Mouse (Mus musculus): Measurements from ENCODE around the gene Mzt1.
"Not testable (repeated sequence)": the region's sequence is repeated elsewhere in the genome, so short reads cannot be mapped to it uniquely, and the experiment has no call there.

The Mzt1 gene

GRCm38 (mm10) chr14:99046031-99046781 lies at the start of gene Mzt1, which contains the start of gene Bora:
TSS of gene Mzt1 (minus strand) at chr14:99046134.
TSS of gene Bora (plus strand) at chr14:99046222.
- DNase-seq (ENCODE audit: low read depth in 2 of 2, low spot score in 2 of 2): peak; percentile 88

- DNase-seq (ENCODE audit: low read depth in 2 of 2, low spot score in 2 of 2): no peak
Measured at GRCm38 (mm10) chr14:99088947-99089346, 43.0 kb upstream of the Mzt1 start.

DNA sequence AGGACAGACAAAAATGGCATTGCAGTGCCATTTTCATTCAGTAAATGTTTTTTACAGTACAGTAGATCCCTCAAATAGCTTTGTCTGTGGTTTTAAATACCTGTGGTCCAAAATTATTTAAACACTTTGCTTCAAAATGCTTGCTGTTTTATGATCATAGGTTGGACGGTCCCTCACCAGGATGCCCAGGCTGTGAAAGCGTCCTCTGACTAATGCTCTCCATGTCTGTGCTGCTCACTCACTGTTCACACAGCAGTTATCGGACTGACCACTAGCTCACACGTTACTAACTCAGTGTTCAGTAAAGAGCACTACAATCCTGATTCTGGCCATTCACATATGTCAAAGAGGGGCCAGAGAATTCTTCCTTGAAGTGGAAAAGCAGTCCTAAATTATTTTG lies 25.2 kb upstream of the Mzt1 start:
- DNase-seq (ENCODE audit: low read depth in 2 of 2, low spot score in 2 of 2): no peak

GRCm38 (mm10) chr14:99063091-99063490 lies 17.2 kb upstream of the Mzt1 start:
- no peak for DNase-seq (ENCODE audit: low read depth in 2 of 2, low spot score in 2 of 2)

DNA sequence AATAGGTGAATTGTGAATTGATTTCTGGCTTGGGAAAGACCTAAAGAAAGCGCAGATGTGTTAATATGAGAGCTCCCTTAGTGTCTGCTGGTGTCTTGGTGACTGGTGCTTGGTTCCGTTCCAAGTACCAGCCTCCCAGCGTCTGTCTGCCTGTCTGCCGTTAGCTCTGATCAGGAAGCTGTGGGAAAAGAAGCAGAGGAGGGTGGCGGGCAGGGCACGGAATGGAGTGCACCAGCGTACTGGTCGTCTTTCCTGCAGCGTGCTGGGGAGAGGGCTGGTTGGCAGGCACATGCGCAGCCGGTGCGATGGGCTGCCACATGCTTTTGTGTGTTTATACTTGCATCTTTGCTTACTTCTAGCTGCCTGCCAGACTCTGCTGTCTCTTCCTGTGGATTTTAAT lies 14.7 kb upstream of the Mzt1 start:
- no peak for DNase-seq (ENCODE audit: low read depth in 2 of 2, low spot score in 2 of 2)

DNA sequence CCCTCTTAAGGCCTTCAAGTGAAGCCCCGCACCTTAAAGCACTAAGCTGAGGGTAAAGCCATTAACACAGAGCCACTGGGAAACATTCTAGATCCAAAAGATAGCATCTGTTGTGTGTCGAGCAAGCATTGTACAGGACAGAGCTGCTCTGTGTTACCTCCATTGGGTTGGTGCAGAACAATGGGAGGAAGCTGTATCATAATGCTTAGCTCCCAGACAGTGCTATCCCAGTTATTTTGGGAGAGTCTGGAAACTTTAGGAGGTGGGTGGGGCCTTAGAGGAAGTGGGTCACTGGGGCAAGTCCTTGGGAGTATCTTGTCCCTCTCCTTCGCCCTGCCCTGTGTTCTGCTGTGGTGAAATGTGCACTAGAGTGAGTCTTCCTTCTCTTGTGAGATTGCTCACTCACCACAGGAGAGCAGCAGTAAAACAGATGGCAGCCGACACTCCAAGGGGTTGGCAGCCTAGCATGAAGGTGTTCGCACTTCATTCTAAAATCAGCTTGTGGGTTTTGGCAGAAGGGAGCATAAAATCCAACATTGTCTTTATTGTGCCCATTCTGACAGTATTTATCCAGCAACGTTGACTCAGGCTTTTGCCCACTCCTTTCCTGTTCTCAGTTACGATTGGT lies 13.1 kb upstream of the Mzt1 start:
- DNase-seq (ENCODE audit: low read depth in 2 of 2, low spot score in 2 of 2): no peak

- no peak for DNase-seq (ENCODE audit: low read depth in 2 of 2, low spot score in 2 of 2)
Measured at GRCm38 (mm10) chr14:99046782-99047181, 848 bp upstream of the Mzt1 start.

- peak; percentile 11 to 16 for DNase-seq (ENCODE audit: low read depth in 2 of 2, low spot score in 2 of 2)
Measured at GRCm38 (mm10) chr14:99045378-99046030, 430 bp downstream of the Mzt1 start.

DNA sequence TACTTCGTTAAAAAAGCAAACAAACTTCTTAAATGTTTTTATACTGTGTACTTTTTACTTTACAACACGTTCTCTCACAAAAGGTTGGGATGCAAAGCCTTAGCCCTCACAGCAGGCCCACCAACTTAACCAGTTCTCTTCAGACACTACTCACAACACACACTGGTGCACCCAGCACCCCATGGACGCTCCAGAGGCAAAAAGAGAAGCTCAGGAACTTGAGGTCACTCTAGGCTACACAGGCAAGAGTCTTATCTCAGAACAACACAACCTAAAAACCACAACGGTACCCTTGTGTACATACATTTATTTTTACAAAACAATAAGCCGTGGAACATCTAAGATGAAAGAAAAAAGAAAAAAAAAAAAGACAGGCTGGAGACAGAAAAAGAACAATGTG lies 1.2 kb downstream of the Mzt1 start:
- no peak for DNase-seq (ENCODE audit: low read depth in 2 of 2, low spot score in 2 of 2)

DNA sequence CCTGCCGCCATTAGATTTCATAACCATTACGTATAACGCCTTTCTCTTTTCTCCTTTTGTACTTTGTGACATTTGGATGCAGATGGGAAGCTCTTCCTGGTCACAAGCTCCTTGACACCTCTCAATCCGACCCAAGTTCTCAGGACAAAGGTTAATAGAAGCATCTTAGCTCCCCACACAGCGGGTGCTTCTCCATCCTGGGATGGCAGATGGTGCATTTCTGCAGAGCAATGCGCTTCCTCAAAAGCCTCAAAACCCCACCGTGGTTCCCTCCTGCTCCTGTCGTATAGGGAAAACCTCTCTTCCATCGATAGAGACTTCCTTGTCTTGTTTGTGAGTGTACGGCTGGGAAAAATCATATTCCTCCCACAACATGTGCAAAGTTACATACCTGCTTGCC lies 1.8 kb downstream of the Mzt1 start:
- DNase-seq (ENCODE audit: low read depth in 2 of 2, low spot score in 2 of 2): no peak

DNA sequence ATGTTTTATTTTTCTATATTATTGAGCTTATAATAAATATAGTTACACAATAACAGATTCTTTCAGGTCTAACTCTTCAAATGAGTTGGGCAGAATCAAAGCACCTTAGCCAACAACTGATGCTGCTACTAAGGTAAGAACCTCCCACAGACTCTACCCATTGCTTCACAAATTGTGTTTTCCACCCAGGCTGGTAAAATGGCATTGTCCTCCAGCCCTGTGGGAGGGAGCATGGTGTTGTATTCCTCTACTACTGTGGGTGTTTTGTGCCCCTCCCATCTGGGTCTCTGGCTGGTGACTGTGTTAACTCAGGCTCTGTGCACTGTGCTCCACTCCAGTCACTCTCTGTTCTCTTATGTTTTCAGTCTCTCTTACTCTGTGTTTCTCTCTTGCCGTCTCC lies 2.4 kb downstream of the Mzt1 start:
- no peak for DNase-seq (ENCODE audit: low read depth in 2 of 2, low spot score in 2 of 2)

GRCm38 (mm10) chr14:99041416-99041815 lies 4.5 kb downstream of the Mzt1 start:
- DNase-seq (ENCODE audit: low read depth in 2 of 2, low spot score in 2 of 2): no peak

GRCm38 (mm10) chr14:99039308-99039707 lies 6.6 kb downstream of the Mzt1 start:
- DNase-seq (ENCODE audit: low read depth in 2 of 2, low spot score in 2 of 2): not testable (repeated sequence)

DNA sequence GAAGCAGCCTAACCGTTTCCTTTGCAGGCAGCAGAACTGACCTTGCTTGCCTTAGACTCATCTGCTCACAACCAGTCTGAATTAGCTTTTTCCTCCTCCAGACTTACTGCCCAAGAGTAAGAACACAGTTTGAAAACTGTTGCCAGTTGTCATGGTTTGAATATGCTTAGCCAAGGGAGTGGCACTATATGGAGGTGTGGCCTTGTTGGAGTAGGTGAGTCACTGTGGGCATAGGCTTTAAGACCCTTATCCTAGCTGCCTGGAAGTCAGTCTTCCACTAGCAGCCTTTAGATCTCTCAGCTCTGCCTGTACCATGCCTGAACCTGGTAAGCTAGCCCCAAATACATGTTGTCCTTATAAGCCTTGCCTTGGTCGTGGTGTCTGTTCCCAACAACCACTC lies 8.2 kb downstream of the Mzt1 start:
- DNase-seq (ENCODE audit: low read depth in 2 of 2, low spot score in 2 of 2): no peak

DNA sequence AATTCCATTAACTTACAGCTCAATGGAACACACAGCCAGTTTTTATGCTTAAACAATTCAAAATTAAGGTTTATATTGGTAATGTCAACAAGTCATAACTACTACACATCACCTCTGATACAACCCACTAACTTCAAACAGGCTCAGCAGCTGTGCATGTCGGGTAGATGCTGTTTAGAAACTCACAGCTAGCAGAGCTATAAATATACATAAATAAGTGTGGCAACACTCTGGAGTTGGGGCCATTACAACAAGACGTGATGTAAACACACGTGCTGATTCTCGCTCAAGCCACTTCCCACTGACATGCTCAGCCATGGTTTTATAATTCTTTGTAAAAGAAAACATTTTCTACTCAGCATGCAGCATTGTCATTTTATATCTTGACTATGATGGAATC lies 9.9 kb downstream of the Mzt1 start:
- DNase-seq (ENCODE audit: low read depth in 2 of 2, low spot score in 2 of 2): no peak

- not testable (repeated sequence) for DNase-seq (ENCODE audit: low read depth in 2 of 2, low spot score in 2 of 2)
Measured at GRCm38 (mm10) chr14:99034851-99035250, 11.1 kb downstream of the Mzt1 start.

DNA sequence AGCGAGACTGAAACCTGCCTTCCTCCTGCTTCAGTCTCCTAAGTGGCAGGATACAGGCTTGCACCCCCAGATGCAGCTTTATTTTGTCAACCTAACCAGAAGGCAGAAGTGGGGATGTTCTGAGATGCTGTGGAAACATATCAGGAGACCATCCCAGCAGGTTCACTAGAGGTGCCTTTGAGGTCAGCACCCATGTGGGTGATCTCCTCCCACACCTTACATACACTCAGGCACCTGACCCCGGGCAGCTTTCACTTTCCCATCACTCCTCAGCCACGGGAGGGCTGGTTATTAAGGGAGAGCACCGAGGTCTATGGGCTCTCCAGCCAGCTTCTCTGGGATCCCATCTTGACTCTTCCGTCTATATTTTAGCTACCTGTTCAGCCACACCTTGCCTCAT lies 13.3 kb downstream of the Mzt1 start:
- no peak for DNase-seq (ENCODE audit: low read depth in 2 of 2, low spot score in 2 of 2)

DNA sequence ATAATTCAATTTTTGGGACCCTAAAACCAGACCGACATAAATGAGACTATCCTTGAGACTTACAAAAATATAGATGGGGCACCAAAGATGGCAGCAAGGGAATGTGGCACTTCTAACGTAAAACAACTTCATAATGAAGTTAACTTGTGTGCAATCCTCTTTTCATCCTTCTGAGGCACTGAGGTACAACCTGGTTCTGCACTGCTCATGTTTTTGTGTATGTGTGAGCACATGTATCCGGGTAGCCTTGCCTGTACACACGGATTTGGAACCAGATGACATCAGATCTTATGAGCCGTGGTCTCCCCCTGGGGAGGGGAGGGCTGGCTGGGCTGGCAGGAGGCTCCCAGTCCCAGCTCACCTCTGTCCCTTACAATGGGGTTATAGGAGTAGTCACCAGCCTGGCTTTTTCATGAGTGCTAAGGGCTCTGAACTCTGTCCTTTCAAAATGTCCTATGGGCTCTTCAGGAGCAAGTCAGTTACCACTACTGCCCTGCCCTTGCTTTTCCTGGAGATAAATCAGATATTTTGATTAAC lies 14.5 kb downstream of the Mzt1 start:
- no peak for DNase-seq (ENCODE audit: low read depth in 2 of 2, low spot score in 2 of 2)

- DNase-seq (ENCODE audit: low read depth in 2 of 2, low spot score in 2 of 2): no peak
Measured at GRCm38 (mm10) chr14:99029987-99030386, 15.9 kb downstream of the Mzt1 start.

GRCm38 (mm10) chr14:99022346-99023086 lies 23.4 kb downstream of the Mzt1 start:
- DNase-seq (ENCODE audit: low read depth in 2 of 2, low spot score in 2 of 2): no peak

GRCm38 (mm10) chr14:99019136-99019808 lies 26.7 kb downstream of the Mzt1 start:
- DNase-seq (ENCODE audit: low read depth in 2 of 2, low spot score in 2 of 2): no peak

All from CD8-positive naive resting alpha-beta T cell, adult 2 months (primary cell).